Mouse (Mus musculus): Measurements from ENCODE around the gene Prok1.

Gene Prok1

GRCm38 (mm10) chr3:107239607-107240006 is at the start of gene Prok1:
TSS of gene Prok1 (minus strand) at chr3:107239707.
- DNase-seq: no peak

- DNase-seq: no peak
These were observed 47.8 kb upstream of the Prok1 start for GRCm38 (mm10) chr3:107287346-107287745.

- DNase-seq: no peak
These were observed 46.6 kb upstream of the Prok1 start for GRCm38 (mm10) chr3:107286123-107286522.

DNA sequence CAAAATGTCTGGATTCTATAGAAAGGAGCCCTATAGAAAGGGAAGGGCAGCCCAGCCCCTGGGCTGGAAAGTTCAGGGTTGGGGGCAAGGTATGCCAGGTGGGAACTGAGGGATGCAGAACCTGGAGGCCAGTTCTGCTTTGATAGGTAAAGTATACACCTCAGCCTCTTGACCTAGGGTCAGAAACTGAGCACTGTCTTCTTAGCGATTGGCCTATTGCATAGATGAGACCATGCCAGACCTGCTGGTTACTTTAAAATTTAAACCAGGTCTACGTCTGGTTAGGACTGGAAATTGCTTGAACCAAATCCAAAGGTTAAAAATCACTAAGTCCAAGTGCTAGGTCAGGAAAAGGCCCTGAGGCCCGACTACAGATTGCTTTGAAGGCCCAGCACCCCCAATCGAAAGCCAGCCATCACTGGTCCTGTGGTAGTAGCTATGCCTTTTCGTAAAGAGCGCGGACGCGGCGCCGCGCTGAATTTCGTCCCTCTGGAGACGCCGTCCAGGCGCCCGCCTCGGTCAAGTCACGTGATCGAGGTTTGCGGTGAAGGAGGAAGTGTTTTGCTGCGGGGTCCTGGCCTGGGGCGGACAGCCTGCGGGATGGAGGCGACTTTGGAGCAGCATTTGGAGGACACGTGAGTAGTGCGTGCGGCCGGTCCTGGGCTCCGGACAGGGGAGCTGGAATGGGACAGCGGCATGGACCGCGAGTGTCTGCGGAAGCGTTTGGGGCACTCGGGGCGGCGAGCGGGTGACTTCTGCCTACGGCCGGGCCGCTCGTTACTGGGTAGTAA is 39.2 kb upstream of the Prok1 start, which contains the start of gene Lamtor5:
Lamtor5 (plus strand) TSS at position 380 of the 791 bp plus-strand sequence.
- DNase-seq: peak; percentile 92

DNA sequence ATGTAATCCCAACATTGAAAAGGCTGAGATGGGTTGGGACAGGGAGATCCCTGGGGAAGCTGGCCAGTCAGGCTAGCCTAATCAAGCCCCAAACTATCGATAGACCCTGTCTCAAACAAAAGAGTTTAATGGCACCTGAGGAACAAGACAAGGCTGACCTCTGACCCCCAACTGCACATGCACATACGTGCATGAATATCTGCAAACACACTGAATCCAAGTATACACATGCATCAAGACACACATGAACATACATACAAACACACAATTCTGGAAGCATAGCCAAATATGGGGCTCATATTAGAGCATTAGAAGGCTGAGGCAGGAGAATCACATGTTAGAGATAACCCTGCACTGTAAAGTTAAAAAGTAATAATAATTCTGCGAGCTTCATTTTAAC is 37.1 kb upstream of the Prok1 start:
- DNase-seq: no peak

DNA sequence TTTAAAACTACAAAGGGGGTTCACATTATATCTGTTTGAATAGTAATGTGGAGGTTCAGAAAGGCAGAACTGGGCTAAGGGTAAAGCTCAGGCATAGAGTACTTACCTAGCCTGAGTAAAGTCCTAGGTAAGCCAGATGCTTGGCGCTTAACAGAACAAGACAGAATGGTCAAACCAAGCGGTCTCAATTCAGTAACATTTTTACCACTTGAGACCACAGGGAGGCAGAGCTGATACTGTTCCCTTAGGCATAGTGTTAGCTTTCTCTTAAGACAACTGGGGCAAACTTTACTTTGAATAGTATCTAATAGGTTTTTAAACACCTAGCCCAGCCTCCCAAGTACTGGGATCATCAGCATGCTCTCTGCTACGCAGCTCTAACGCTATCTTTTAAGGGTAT is 36.5 kb upstream of the Prok1 start:
- no peak for DNase-seq

DNA sequence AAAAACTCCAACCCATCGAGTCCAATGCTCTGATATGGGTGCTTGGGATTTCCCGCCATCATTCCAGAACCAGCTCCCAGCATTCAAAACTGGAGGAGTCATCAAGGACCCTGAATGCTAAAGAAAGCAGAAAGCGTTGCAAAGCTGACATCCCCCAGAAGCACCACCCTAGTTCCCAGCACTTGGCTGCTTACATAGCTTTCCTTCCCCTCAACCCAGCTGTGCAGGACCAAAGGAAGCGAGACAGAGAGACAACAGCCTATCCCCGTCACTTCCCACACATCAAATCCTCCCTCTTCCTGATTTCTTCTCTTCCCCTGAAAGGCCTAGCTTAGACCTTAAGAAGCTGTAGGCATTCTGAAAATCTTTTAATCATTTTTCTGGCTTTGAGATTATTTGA is 35.8 kb upstream of the Prok1 start:
- DNase-seq: no peak

- DNase-seq: peak; percentile 57
These were observed 34.3 kb upstream of the Prok1 start for GRCm38 (mm10) chr3:107273820-107274219.

- DNase-seq: no peak
These were observed 32.9 kb upstream of the Prok1 start for GRCm38 (mm10) chr3:107272433-107272832.

GRCm38 (mm10) chr3:107266814-107267345 is 27.4 kb upstream of the Prok1 start:
- no peak for DNase-seq

- no peak for DNase-seq
These were observed 22.3 kb upstream of the Prok1 start for GRCm38 (mm10) chr3:107261851-107262165.

- peak; percentile 16 for DNase-seq
These were observed 21.7 kb upstream of the Prok1 start for GRCm38 (mm10) chr3:107260956-107261850.

GRCm38 (mm10) chr3:107257924-107258323 is 18.4 kb upstream of the Prok1 start:
- DNase-seq: no peak

DNA sequence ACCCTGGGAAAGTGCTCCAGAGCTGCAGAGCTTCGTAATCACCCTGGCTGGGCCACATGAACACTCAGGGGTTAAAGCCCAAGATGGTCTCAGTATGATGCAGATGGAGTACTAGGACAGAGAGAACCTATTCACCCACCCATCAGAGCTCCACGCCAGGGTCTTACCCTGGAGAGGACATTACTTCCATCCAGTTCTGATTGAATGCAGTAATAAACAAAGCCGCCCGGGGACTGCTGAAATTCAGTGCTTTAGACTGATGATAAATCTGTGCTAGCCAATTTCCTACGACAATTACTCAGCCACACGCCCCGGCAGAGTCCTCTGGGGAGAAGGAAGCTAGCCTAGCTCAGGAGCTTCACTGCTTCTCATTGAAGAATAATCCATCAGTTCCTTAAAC is 17.2 kb upstream of the Prok1 start:
- no peak for DNase-seq

DNA sequence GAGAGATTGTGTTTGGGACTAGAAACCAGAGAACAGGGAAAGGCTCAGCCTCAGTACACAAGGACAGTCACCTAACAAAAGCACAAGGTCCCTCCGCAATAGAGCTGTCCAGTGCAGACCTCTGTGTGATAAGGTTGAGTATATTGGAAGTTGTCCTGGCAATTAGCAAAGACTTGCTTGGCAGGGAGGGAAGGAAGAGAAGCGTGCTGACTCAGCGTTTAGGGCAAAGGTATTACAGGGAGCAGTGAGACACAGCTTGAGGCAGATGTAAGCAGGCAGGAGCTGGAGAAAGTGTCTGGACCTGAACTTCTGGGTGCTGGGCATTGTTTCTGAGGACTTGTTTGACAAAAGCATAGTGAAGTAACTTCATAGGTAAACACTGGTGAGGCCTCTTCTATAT is 16.5 kb upstream of the Prok1 start:
- no peak for DNase-seq

GRCm38 (mm10) chr3:107253925-107254324 is 14.4 kb upstream of the Prok1 start:
- DNase-seq: no peak

DNA sequence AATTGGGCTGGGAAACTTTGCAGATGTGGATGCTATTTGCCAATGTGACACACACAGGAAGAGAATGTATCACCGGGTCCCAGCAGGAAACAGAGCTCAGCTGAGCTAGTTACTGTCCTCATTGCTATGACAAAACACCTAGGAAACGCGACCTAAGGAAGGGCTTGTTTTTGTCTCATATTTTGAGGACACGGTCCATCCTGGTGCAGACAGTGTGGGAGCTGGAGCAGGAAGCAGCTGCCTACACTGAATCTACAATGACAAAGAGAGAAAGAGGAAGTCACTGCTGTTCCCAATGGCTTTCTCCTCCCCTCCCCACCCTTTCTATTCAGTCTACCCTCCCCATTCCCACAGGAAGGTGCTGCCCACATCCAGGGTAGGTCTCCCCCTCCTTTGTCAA is 12.5 kb upstream of the Prok1 start:
- DNase-seq: no peak

DNA sequence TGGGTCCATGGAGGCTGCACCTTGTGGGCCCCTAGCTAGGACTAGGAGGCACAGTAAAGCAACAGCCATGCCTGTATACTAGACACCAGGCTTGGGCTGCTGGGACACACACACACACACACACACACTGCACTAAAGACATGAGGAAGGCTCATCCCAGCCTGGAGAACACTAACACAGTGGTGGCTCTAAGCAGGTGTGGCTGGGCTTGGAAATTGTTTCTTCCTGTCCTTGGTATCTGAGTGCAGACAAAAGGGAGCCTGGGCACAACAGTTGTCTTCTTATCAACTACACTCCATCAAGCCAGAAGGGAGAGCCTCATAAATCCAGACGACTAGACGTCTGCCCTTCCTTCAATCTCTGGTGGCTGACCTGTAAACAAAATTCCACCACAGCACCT is 10.8 kb upstream of the Prok1 start:
- DNase-seq: no peak

GRCm38 (mm10) chr3:107249042-107249441 is 9.5 kb upstream of the Prok1 start:
- DNase-seq: no peak

DNA sequence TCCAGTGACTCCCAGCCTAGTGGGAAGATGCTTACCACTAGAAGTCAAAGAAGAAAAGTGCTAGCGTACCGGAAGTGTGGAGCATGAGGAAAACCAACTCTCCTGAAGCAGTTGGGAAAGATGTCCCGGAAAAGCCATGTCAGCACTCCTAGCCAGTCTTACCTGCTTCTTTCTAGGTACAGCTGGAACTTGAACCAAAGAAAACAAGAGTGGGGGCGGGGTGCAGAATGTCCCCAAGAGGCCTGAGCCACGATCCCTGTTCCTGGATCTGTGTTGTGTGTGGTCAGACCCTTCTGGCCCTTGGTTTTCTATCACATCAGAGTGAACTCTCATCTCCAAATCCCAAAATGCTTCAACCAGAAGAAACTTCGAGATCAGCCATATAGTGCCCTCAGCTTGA is 7.4 kb upstream of the Prok1 start:
- no peak for DNase-seq

DNA sequence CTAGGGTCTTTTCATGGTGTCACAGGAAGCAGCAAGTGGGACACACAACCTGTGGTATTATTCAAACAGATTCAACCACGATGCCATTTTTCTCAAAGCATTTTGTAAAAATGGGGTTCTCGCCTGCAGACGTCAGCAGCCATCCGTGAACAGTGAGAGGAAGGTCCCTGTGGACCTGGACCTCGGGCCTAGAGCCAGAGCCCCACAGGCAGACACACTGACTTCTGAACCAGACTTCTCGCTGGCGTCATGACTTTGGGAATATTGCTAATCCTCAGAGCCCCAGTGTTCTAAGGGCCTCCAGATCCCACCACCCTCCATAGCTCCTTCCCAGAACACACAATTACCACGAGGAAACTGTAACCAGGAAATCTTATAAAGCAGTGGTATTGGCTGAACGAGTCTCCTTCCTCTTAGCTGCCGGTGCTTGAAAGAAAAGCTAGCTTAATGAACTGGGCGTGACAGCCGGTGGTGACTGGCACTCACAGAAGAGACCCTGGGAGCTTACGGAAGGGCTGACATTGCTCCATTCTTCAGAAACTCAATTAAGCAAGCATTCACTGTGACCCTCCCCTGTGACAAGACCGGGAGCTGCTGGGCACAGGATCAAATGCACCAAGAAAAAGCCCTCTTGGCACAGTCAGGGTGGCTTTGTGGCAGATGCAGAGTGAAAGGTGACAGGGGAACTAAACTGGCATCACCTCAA is 2.0 kb upstream of the Prok1 start:
- DNase-seq: no peak

DNA sequence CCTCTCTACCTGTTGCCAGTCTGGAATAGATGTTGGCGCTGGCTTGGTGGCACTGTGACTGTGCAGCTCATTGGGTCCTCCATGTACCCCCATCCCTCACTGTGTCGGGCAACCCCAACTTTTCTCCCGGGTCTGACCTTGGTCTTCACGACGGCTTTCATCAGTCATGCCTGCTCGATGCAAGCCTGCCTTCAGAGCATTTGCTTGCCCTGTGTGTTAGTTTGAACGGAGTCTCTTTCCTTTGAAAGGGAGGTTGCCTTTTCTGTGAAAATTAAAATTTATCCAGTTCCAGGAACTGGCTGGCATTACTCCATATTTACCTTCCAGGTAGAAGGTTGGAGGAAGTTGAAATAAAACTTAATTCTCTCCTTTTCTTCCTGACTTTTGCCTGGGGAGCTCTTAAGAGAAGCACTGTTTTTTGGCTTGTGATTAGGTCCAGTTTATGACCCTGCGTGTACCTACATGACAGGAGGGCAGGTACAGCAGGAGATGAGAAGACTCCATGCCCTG is 981 bp downstream of the Prok1 start:
- DNase-seq: no peak

- no peak for DNase-seq
These were observed 1.5 kb downstream of the Prok1 start for GRCm38 (mm10) chr3:107238051-107238450.
